Comparison of ENCODE assay signal across 8 mouse cellular contexts in the genomic region with DNA sequence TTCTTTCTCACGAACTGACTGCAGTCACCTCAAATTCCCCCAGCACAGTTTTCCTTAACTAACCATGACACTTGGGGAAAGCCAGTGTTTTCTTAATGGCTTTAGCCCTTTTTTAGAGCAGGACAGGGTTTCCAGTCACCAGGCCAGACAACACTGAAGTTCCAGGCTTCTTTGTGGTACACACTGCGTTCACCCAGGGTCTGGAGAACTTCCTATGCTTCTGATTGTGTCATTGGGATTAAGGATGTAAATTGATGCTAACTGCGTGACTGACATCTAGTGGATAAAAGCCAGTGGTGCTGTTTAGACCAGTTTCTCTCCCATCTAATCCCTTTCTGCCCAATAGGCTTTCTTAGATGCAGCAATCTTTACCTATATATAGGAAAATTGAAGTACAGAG.
DNase-seq lines count a peak whose midpoint lies in the region; ATAC-seq lines count a peak whose summit lies in the region.

No protein-coding gene starts in this region.

- H3K27ac ChIP-seq in hindbrain, embryonic 10.5 days, result no peak overlapping the region
- no peak overlapping the region for H3K27ac ChIP-seq in hindbrain, embryonic 12.5 days
- no peak overlapping the region for H3K27ac ChIP-seq in midbrain, embryonic 13.5 days

- no peak overlapping the region for H3K9ac ChIP-seq in hindbrain, embryonic 12.5 days
- H3K9ac ChIP-seq in midbrain, embryonic 13.5 days (replicated peaks), result no peak overlapping the region

- H3K4me2 ChIP-seq in hindbrain, embryonic 12.5 days (replicated peaks), result no peak overlapping the region
- H3K4me2 ChIP-seq in midbrain, embryonic 13.5 days (replicated peaks), result no peak overlapping the region

- no peak for ATAC-seq in hindbrain, embryonic 12.5 days (ENCODE audit: low FRiP score)
- ATAC-seq in frontal cortex, adult (ENCODE audit: low TSS enrichment), result peak; percentile 97
- ATAC-seq in midbrain, embryonic 13.5 days, result peak; percentile 53; the same call in 1 of the 2 replicates

- H3K9me3 ChIP-seq in hindbrain, embryonic 10.5 days, result no peaks in the 10 kb centered on the region; the same call in 1 of the 2 replicates
- no peaks in the 10 kb centered on the region for H3K9me3 ChIP-seq in hindbrain, embryonic 12.5 days (replicated peaks)
- H3K9me3 ChIP-seq in midbrain, embryonic 13.5 days, result no peaks in the 10 kb centered on the region

- H3K36me3 ChIP-seq in hindbrain, embryonic 10.5 days, result no peaks in the 10 kb centered on the region
- H3K36me3 ChIP-seq in hindbrain, embryonic 12.5 days, result no peaks in the 10 kb centered on the region
- H3K36me3 ChIP-seq in midbrain, embryonic 13.5 days, result no peaks in the 10 kb centered on the region

- H3K4me1 ChIP-seq in hindbrain, embryonic 10.5 days (replicated peaks), result peaks cover 16% of the 10 kb centered on the region
- H3K4me1 ChIP-seq in hindbrain, embryonic 12.5 days, result peaks cover 8% of the 10 kb centered on the region; the same call in 1 of the 2 replicates
- H3K4me1 ChIP-seq in midbrain, embryonic 13.5 days (replicated peaks), result peaks cover 15% of the 10 kb centered on the region

- WGBS in hindbrain, embryonic 10.5 days, result 31% methylated on average over 3 of the region's 3 CpGs
- 38% methylated on average over 3 of the region's 3 CpGs for WGBS in hindbrain, embryonic 12.5 days
- 29% methylated on average over 3 of the region's 3 CpGs for WGBS in midbrain, embryonic 13.5 days

- H3K4me3 ChIP-seq in hindbrain, embryonic 10.5 days, result no peak overlapping the region
- no peak overlapping the region for H3K4me3 ChIP-seq in hindbrain, embryonic 12.5 days
- no peak overlapping the region for H3K4me3 ChIP-seq in midbrain, embryonic 13.5 days (replicated peaks)

- H3K27me3 ChIP-seq in hindbrain, embryonic 10.5 days (ENCODE audit: insufficient read depth, poor library complexity, severe bottlenecking), result peaks cover 12% of the 10 kb centered on the region; the same call in 1 of the 2 replicates
- H3K27me3 ChIP-seq in hindbrain, embryonic 12.5 days, result peaks cover 6% of the 10 kb centered on the region; the same call in 1 of the 2 replicates
- H3K27me3 ChIP-seq in midbrain, embryonic 13.5 days, result 0 out of 2 replicates have a peak, but pooled peaks cover 6% of the 10 kb centered on the region

- peak; percentile 42 for DNase-seq in hindbrain, embryonic 10.5 days (ENCODE audit: low spot score)
- DNase-seq in ZHBTc4 (ENCODE audit: low read depth, low spot score), result peak; percentile 67
- DNase-seq in layer of hippocampus, adult 9-10 months (ENCODE audit: low spot score), result peak; percentile 40
- DNase-seq in B cell, adult 2 months, result no peak
- DNase-seq in ovary, postnatal 36 days (ENCODE audit: low spot score), result no peak

Comparison
In these comparisons a context has a peak if more than half of its experiments do, and no peak if none do; other contexts are left out.
1. DNase-seq: peak in hindbrain, embryonic 10.5 days (single experiment), ZHBTc4 (single experiment) and layer of hippocampus, adult 9-10 months (single experiment); none in B cell, adult 2 months (0 of 2) and ovary, postnatal 36 days (single experiment).